Mouse (Mus musculus) adrenal gland, adult 2 months (tissue): ENCODE measurements around the gene Olfr25. TPM values are rescaled to one million over a fixed set of nuclear protein-coding genes. Genes with fewer than 3 reads are reported as not detected.

Experiments
- DNase-seq: peaks from one replicate; pipeline ENCODE4 v3.0.0; 2021
- long read RNA-seq: library from polyadenylated mRNA; stranded (forward); transcript quantifications from one replicate; pipeline ENCODE4 v2.0.0, GENCODE M21; 2021
- polyA plus RNA-seq: library from polyadenylated mRNA; depleted of rRNA; stranded (reverse); fragments of >200 nt; gene quantifications from 2 replicates; pipeline ENCODE4 v1.2.3, GENCODE M21; 2012; rRNA removed
- total RNA-seq, 2 experiments: library from RNA; stranded (reverse); gene quantifications; 2 replicates each; pipeline ENCODE4 v1.2.3; 2021

Gene Olfr25
- total RNA-seq: not detected
- not detected in 2 replicates for polyA plus RNA-seq
- long read RNA-seq: 0 reads

- no peak for DNase-seq
These were observed at the start of gene Olfr25 for GRCm38 (mm10) chr9:38328760-38329159. TSS of gene Olfr25 (plus strand) at chr9:38329060.

GRCm38 (mm10) chr9:38290807-38291206, 38.1 kb upstream of the Olfr25 start, which contains the start of gene Olfr896-ps1:
TSS of gene Olfr896-ps1 (plus strand) at chr9:38291107.
- no peak for DNase-seq

- DNase-seq: no peak
These were observed 19.3 kb downstream of the Olfr25 start, which contains the start of gene Olfr898 for GRCm38 (mm10) chr9:38348111-38348510. TSS of gene Olfr898 (plus strand) at chr9:38348411.

GRCm38 (mm10) chr9:38366596-38366995, 37.7 kb downstream of the Olfr25 start, which contains the start of gene Olfr250:
TSS of gene Olfr250 (plus strand) at chr9:38366896.
- no peak for DNase-seq

- DNase-seq: no peak
These were observed 47.9 kb downstream of the Olfr25 start, which contains the start of gene Olfr251 for GRCm38 (mm10) chr9:38376786-38377185. TSS of gene Olfr251 (plus strand) at chr9:38377086.

Other genes with a start within 250 kb of the Olfr25 start
- gene Olfr887, start 245.0 kb upstream of the Olfr25 start, total RNA-seq: not detected
- not detected in 2 replicates for gene Olfr887, start 245.0 kb upstream of the Olfr25 start, polyA plus RNA-seq
- gene Olfr888, start 220.9 kb upstream of the Olfr25 start, total RNA-seq: not detected
- gene Olfr888, start 220.9 kb upstream of the Olfr25 start, polyA plus RNA-seq: not detected in 2 replicates
- gene Olfr889, start 213.9 kb upstream of the Olfr25 start, total RNA-seq: under 1 TPM; 0.17 to 0.28 TPM
- gene Olfr889, start 213.9 kb upstream of the Olfr25 start, polyA plus RNA-seq: not detected in 2 replicates
- not detected for gene Olfr890, start 186.5 kb upstream of the Olfr25 start, total RNA-seq
- gene Olfr890, start 186.5 kb upstream of the Olfr25 start, polyA plus RNA-seq: not detected in 2 replicates
- gene Olfr891, start 148.2 kb upstream of the Olfr25 start, total RNA-seq: not detected
- not detected in 2 replicates for gene Olfr891, start 148.2 kb upstream of the Olfr25 start, polyA plus RNA-seq
- gene Olfr893, start 120.7 kb upstream of the Olfr25 start, total RNA-seq: not detected
- not detected in 2 replicates for gene Olfr893, start 120.7 kb upstream of the Olfr25 start, polyA plus RNA-seq
- not detected for gene Olfr894, start 111.0 kb upstream of the Olfr25 start, total RNA-seq
- gene Olfr894, start 111.0 kb upstream of the Olfr25 start, polyA plus RNA-seq: not detected in 2 replicates
- not detected for gene Olfr143, start 76.3 kb upstream of the Olfr25 start, total RNA-seq
- not detected in 2 replicates for gene Olfr143, start 76.3 kb upstream of the Olfr25 start, polyA plus RNA-seq
- gene Olfr895, start 61.2 kb upstream of the Olfr25 start, total RNA-seq: not detected
- not detected in 2 replicates for gene Olfr895, start 61.2 kb upstream of the Olfr25 start, polyA plus RNA-seq
- gene Olfr896-ps1, start 38.0 kb upstream of the Olfr25 start, total RNA-seq: not detected
- gene Olfr896-ps1, start 38.0 kb upstream of the Olfr25 start, polyA plus RNA-seq: not detected in 2 replicates
- gene Olfr898, start 19.4 kb downstream of the Olfr25 start, total RNA-seq: not detected
- gene Olfr898, start 19.4 kb downstream of the Olfr25 start, polyA plus RNA-seq: not detected in 2 replicates
- gene Olfr250, start 37.8 kb downstream of the Olfr25 start, total RNA-seq: not detected
- not detected in 2 replicates for gene Olfr250, start 37.8 kb downstream of the Olfr25 start, polyA plus RNA-seq
- not detected for gene Olfr251, start 48.0 kb downstream of the Olfr25 start, total RNA-seq
- gene Olfr251, start 48.0 kb downstream of the Olfr25 start, polyA plus RNA-seq: not detected in 2 replicates
- not detected for gene Olfr147, start 72.6 kb downstream of the Olfr25 start, total RNA-seq
- not detected in 2 replicates for gene Olfr147, start 72.6 kb downstream of the Olfr25 start, polyA plus RNA-seq
- gene Olfr901, start 100.4 kb downstream of the Olfr25 start, total RNA-seq: not detected
- not detected in 2 replicates for gene Olfr901, start 100.4 kb downstream of the Olfr25 start, polyA plus RNA-seq
- gene Olfr902, start 118.6 kb downstream of the Olfr25 start, total RNA-seq: not detected
- not detected in 2 replicates for gene Olfr902, start 118.6 kb downstream of the Olfr25 start, polyA plus RNA-seq
- gene Olfr904, start 134.1 kb downstream of the Olfr25 start, total RNA-seq: not detected
- gene Olfr904, start 134.1 kb downstream of the Olfr25 start, polyA plus RNA-seq: not detected in 2 replicates
- not detected for gene Olfr905, start 142.0 kb downstream of the Olfr25 start, total RNA-seq
- gene Olfr905, start 142.0 kb downstream of the Olfr25 start, polyA plus RNA-seq: not detected in 2 replicates
- gene Olfr906, start 158.0 kb downstream of the Olfr25 start, total RNA-seq: not detected
- gene Olfr906, start 158.0 kb downstream of the Olfr25 start, polyA plus RNA-seq: not detected in 2 replicates
- gene Olfr907, start 166.7 kb downstream of the Olfr25 start, total RNA-seq: not detected
- gene Olfr907, start 166.7 kb downstream of the Olfr25 start, polyA plus RNA-seq: not detected in 2 replicates
- gene Olfr911-ps1, start 192.5 kb downstream of the Olfr25 start, total RNA-seq: not detected
- gene Olfr911-ps1, start 192.5 kb downstream of the Olfr25 start, polyA plus RNA-seq: not detected in 2 replicates
- gene Olfr910, start 208.8 kb downstream of the Olfr25 start, total RNA-seq: not detected
- not detected in 2 replicates for gene Olfr910, start 208.8 kb downstream of the Olfr25 start, polyA plus RNA-seq